Mouse (Mus musculus): ENCODE measurements around the gene Rab37.

The Rab37 gene

GRCm38 (mm10) chr11:115163568-115164150, 72.4 kb downstream of the Rab37 start:
- in situ Hi-C loops (cut with MboI; ENCODE audit: low sequenced_read_pairs): no loop called here

DNA sequence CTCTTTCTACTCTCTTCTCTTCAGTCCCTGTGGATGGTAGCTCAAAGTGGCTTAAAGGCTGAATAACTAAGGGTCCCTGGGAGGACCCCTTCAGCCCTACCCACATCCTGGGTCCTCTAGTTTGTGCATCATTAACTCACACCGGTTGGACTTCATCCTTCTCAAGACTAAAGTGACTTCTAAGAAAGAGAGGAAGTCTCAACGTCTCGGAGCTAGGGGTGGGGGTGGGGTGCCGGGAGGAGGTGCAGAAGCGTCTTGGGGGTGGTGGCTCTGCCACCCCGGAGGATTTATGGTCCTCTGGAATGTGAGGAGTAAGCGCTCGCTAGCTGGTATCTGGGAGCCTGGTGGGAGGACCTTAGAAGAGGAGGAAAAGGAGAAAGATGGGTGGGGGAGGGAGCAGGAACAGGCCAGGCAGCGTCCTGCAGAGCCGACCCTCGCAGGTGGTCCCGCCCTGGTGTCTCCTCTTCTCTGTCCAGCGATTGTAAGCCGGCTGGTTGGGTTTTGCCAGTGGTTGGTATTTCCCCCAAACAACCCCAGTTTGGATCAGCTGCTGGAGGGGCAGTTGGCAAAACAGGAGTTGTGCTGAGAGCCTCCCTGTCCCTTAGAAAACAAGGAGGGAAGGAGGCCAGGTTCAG, 73.2 kb downstream of the Rab37 start:
- in situ Hi-C loops (cut with MboI; ENCODE audit: low sequenced_read_pairs): no loop called here

DNA sequence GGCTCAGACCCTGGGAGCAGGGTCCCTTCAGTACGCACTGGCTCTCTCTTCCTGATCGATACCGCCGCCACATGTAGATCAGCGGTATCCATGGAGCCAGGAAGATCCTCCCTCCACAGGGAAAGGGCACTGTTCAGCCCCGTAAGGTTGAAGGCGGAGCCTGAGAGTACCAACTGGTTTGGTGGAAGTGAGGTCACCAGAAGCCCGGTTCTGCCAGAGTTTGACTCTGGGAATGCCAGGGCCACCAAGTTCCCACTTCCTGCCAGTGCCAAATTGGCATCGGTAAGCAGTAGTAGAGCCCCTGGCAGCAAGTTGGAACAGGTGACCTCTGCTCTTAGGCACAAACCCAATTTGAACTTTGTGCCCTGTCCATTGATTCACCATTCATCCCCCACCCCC, 73.7 kb downstream of the Rab37 start:
- in situ Hi-C loops (cut with MboI; ENCODE audit: low sequenced_read_pairs): no loop called here

DNA sequence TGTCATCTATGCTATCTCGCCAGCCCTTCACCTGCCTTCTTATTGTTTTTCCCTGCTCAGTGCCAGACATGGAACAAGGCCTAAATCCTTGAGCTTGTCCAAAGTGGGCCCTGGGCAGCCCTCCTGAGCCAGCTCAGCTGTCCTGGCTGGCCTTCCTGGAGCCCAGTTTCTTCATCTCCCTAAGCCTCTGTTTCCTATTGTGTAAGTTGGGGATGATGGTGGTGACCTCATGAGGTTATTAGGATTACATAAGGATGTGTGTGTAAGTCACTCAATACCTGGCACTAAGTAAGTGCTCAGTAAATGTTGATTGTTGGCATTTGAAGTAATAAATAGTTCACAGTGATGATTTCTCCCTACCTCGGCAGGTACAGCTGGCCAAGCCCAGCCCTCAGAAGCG, 75.5 kb downstream of the Rab37 start:
- in situ Hi-C loops (cut with MboI; ENCODE audit: low sequenced_read_pairs): no loop called here

DNA sequence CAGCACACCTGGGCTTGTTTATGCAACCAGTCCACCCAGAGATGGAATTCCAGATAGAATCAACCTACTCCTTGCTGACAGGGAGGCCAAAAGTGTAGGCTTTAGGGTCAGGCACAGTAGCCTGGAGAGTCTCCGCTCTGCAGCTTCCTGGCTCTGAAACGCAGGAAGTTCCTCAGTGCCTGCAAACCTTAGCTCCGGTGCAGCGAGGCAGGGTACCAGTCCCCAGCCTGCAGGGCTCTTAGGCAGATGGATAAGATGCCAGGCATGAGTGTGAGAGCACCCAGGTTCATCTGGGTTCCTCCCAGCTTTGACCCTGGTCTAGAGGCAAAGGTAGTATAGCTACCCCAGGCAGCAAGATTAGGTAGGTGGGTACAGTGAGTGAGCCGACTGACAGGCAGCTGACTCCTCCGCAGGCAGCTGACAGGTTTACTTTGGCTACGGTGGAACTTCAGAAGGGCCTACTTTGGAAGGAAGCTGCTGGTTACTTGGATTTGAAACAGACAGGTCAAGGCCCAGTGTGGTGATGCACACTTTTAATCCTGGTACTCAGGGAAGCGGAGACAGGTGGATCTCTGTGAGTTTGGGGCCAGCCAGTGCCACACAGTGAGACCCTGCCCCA, 76.5 kb downstream of the Rab37 start:
- in situ Hi-C loops (cut with MboI; ENCODE audit: low sequenced_read_pairs): no loop called here

DNA sequence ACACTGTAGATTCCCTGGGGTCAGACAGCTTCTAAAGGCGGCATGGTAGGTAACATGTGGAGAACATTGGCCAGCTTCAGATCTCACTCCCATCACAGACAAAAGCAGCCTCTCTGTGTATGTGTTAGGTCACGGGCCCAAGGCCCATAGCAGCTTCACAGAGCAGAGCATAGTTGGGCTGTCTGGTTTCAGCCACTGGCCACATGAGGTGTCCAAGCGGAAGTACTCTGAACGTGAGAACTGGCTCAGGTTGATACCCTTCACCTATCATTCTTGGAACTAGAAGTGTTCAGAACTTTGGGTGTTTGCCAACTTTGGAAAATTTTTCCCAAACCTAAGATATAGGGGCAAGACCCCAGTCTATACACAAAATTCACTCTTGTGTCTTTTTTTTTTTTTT, 78.2 kb downstream of the Rab37 start:
- in situ Hi-C loops (cut with MboI; ENCODE audit: low sequenced_read_pairs): no loop called here

GRCm38 (mm10) chr11:115171125-115171524, 79.9 kb downstream of the Rab37 start:
- in situ Hi-C loops (cut with MboI; ENCODE audit: low sequenced_read_pairs): no loop called here

DNA sequence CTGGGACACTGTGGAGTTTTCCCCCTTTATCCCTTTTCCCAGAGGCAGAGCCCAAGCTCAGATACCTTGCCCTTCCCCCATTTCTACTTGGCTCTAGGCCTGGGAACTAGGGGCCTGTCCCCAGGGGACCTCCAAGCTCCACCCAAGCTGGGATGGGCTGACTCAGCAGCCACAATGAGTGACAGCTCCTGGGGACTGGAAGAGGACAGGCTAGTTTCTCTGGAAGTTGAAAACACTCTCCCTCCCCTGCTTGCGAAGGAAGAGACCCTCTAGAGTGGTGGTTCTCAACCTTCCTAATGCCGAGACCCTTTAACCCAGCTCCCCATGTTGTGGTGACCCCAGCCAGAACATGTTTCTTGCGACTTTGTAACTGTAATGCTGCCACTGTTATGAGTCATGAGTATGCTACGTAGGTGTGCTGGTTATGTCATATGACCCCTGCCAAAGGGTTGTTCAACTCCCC, 81.6 kb downstream of the Rab37 start:
- in situ Hi-C loops (cut with MboI; ENCODE audit: low sequenced_read_pairs): no loop called here

GRCm38 (mm10) chr11:115173549-115174339, 82.5 kb downstream of the Rab37 start:
- in situ Hi-C loops (cut with MboI; ENCODE audit: low sequenced_read_pairs): no loop called here

DNA sequence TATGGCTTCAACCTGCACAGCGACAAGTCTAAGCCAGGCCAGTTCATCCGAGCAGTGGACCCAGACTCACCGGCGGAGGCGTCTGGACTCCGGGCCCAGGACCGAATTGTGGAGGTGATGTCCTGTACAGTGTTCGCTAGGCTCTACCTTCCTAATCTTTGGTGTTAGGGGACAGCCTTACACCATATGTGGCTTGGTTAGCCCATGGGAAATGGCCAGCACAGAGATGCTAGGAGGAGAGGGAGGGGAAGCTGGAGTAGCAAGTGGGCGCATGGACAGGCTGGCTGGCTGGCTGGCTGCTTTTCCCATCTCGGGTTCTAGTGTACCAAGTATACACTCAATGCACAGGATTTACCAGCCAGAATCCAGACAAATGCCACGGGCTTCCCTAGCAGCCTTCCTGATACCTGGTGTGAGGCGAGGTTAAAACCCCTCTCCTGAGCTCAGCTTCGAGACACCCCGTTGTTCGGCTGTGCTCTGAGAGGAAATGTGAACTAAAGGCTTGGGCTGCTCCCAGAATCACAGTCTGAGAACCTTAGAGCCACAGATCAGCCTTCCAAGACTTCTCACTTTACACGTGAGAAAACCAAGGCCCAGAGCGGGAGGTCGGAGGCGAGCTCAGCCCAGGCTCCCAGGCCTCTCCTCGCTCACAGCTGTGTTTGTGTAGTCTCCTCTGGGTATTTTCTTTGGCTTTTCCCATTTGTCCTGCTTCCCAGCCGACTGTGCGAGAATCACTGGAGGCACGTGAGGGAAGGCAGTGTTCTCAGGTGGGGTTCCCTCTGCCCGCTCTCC, 85.4 kb downstream of the Rab37 start:
- in situ Hi-C loops (cut with MboI; ENCODE audit: low sequenced_read_pairs): no loop called here

DNA sequence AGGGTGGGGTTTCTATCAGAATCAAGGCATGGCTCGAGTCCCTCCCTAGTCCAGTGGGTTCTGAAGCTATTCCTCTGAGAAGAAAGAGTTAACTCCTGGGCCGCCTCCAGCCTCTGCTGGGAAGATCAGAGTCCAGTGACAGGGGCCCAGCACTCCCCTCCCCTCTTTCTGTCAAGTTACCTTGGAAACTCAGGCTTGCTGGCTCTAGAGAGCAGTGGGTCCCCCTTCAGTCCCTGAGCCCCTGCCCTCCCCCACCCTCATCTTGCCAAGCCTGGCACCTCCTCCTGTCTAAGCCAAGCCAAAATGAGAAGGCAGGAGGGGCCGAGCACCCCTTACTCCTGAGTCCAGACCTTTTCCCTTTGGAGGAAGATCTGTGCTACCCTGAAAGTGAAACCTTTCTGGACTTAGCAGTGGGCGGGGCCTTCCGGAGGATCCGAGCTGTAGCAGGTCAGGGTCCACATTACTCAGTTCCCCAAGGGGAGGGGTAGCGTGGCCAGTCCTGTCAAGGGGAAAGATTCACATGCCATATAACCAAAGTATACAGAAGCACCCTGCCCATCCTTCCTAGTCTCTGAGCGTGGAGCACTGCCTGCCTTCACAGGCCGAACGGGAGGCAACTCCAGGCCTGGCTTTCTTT, 86.4 kb downstream of the Rab37 start:
- in situ Hi-C loops (cut with MboI; ENCODE audit: low sequenced_read_pairs): no loop called here

DNA sequence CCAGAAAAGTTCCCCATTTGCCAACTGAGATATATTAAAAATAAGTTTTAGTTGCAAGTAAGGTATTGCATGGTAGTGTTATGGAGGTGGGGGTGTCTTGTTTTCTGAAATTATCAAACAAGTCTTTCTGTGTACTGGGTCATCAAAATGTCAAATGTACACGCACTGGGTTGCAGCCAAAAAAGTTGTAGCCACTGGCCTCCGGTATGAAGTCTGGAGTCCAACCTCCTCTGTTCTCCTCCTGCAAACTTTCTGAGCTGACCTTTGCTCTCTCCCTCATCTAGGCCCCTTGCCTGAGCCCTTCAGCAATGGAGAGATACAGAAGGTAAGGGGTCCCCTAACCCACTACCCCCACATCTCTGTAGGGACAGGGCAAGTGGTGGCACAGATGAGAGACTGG, 87.5 kb downstream of the Rab37 start:
- in situ Hi-C loops (cut with MboI; ENCODE audit: low sequenced_read_pairs): no loop called here

DNA sequence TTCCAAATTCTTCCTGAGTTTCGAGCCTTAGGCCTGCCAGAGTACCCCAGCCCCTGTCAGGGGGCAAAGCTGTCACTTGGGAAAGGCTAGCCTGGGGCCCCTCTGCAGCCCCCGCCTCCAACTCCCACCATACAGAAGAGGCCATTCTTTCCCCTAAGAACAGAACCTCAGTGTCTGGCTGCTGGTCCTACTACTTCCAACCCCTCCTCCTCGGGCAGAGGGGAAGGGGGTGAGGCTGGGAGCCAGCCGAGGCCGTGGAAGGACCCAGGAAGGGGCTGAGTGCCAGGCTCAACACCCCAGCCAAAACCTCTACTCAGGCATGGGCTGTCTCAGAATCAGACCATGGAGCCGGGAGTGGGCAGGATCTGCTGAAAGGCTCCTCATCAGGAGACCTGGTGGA, 88.0 kb downstream of the Rab37 start:
- in situ Hi-C loops (cut with MboI; ENCODE audit: low sequenced_read_pairs): no loop called here

DNA sequence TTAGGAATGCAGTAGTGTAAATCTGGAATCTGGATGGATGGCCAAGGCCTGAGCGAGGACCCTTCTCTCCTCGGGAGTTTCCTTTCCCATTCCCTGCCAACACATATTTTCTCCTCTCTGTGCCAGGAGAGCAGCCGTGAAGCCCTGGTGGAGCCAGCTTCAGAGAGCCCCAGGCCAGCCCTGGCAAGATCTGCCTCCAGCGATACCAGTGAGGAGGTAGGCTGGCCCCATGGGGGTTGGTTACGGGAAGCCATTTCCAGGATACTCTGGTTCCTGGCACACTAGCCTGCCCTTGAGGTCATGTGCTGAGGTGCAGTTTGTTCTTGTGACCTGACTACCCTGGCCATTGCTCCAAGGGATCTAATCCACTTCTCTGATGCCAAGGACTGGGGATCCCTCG, 88.7 kb downstream of the Rab37 start:
- in situ Hi-C loops (cut with MboI; ENCODE audit: low sequenced_read_pairs): no loop called here

GRCm38 (mm10) chr11:115181913-115182638, 90.8 kb downstream of the Rab37 start:
- in situ Hi-C loops (cut with MboI; ENCODE audit: low sequenced_read_pairs): no loop called here

GRCm38 (mm10) chr11:115184973-115185372, 93.7 kb downstream of the Rab37 start:
- in situ Hi-C loops (cut with MboI; ENCODE audit: low sequenced_read_pairs): no loop called here

- in situ Hi-C loops (cut with MboI; ENCODE audit: low sequenced_read_pairs): no loop called here
These were observed 96.0 kb downstream of the Rab37 start, which contains the start of gene Tmem104 for GRCm38 (mm10) chr11:115187224-115187639. Gene Tmem104, plus strand, starts transcription at chr11:115187487.

DNA sequence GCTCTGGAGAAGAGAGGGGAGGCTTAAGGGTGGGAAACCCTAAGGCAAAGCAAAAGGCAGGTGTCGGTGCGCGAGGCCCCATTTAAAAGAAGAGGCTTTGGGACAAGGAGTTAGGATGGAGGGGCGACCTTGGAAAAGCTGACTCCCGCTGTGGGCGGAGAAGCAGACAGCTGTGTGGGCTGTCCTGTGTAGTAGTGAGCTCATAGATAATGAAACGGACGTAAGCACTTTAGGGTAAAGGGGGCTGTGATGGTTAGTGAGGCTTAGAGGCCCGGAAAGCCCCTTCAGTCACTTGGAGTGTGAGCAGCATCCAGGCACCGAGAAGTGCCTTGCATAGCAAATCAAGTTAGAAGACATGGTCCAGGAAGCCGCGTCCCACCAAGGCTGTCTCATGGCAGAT, 96.5 kb downstream of the Rab37 start, which contains the start of gene Nat9:
Gene Nat9, minus strand, starts transcription at position 167 of the 400 bp plus-strand sequence.
- in situ Hi-C loops (cut with MboI; ENCODE audit: low sequenced_read_pairs): no loop called here

- in situ Hi-C loops (cut with MboI; ENCODE audit: low sequenced_read_pairs): no loop called here
These were observed 97.5 kb downstream of the Rab37 start for GRCm38 (mm10) chr11:115188539-115189231.

Measured in CH12F3 (cell line).